In genomic region chr15:80066538-80066937, GRCm38 (mm10) we compare ENCODE assay signal across 10 mouse cellular contexts. TPM values are rescaled to one million over a fixed set of nuclear protein-coding genes. Genes with fewer than 3 reads are reported as not detected.
DNase-seq lines count a peak whose midpoint lies in the region; TF ChIP-seq lines count a peak whose summit lies in the region.
"Had no signal": no experiment of that assay in that cellular context is flagged by ENCODE, and none has a peak within 500 bp of the region (broad histone marks: within the 10 kb centered on the region; RNA-seq: fewer than 3 reads in every experiment).

No protein-coding gene starts in this region.

- peak; percentile 54 for DNase-seq in kidney, postnatal 10 days
- DNase-seq in kidney, postnatal 25 days, result no peak
- DNase-seq in 416B (ENCODE audit: low read depth), result peak; percentile 64
- peak; percentile 50 for DNase-seq in CD4-positive helper T cell, adult 2 months (ENCODE audit: low read depth, low spot score)
- DNase-seq in adipocyte (ENCODE audit: low spot score), result no peak
- DNase-seq in cerebellum, adult 8-10 months, result no peak
- DNase-seq: kidney, postnatal 14 days had no signal

- no peak overlapping the region for H3K27ac ChIP-seq in embryonic fibroblast, embryonic 13.5 days (ENCODE audit: insufficient read depth, low read length)
- H3K27ac ChIP-seq: liver, embryonic 15.5 days; neural tube, embryonic 13.5 days had no signal

- TF ChIP-seq CTCF in embryonic fibroblast, embryonic 13.5 days (IDR thresholded peaks at IDR 0.05; ENCODE audit: borderline replicate concordance, insufficient read depth, low read length), result peak; percentile 63; the same call in 1 of the 2 replicates

- no peak overlapping the region for H3K4me3 ChIP-seq in embryonic fibroblast, embryonic 13.5 days (ENCODE audit: insufficient read depth, low read length)
- H3K4me3 ChIP-seq: liver, embryonic 15.5 days; neural tube, embryonic 13.5 days had no signal

- TF ChIP-seq POLR2A in embryonic fibroblast, embryonic 13.5 days (IDR thresholded peaks at IDR 0.05; ENCODE audit: low read depth, low read length), result no peak

- peaks cover 5% of the 10 kb centered on the region; the same call in 1 of the 2 replicates for H3K4me1 ChIP-seq in embryonic fibroblast, embryonic 13.5 days (ENCODE audit: control insufficient read depth, insufficient read depth, low read length)

RNA-seq across cellular contexts. Expression of gene Syngr1, which starts 24.6 kb away (rescaled TPM):
- polyA plus RNA-seq in embryonic fibroblast, embryonic 13.5 days (2011; ENCODE audit: insufficient read length, low read depth, missing spikeins), result 0.95 and 1.1 TPM in 2 replicates

RNA-seq across cellular contexts. Expression of gene Rpl3, which starts 25.1 kb away (rescaled TPM):
- polyA plus RNA-seq in embryonic fibroblast, embryonic 13.5 days (2011; ENCODE audit: insufficient read length, low read depth, missing spikeins), result 1,636 and 1,653 TPM in 2 replicates

RNA-seq across cellular contexts. Expression of gene Pdgfb, which starts 51.8 kb away (rescaled TPM):
- polyA plus RNA-seq in embryonic fibroblast, embryonic 13.5 days (2011; ENCODE audit: insufficient read length, low read depth, missing spikeins), result 0.70 and 1.0 TPM in 2 replicates

Comparison
In these comparisons a context has a peak if more than half of its experiments do, and no peak if none do; other contexts are left out.
1. DNase-seq: peak in kidney, postnatal 10 days (single experiment), 416B (single experiment) and CD4-positive helper T cell, adult 2 months (single experiment); none in kidney, postnatal 25 days (0 of 2), adipocyte (single experiment) and cerebellum, adult 8-10 months (single experiment).